Mouse (Mus musculus): Measurements from ENCODE around the gene Lpin1. TPM values are rescaled to one million over a fixed set of nuclear protein-coding genes. Genes with fewer than 3 reads are reported as not detected.

Lpin1 gene
- polyA plus RNA-seq, 1 experiment from 2014 or later = 11.7 TPM

DNA sequence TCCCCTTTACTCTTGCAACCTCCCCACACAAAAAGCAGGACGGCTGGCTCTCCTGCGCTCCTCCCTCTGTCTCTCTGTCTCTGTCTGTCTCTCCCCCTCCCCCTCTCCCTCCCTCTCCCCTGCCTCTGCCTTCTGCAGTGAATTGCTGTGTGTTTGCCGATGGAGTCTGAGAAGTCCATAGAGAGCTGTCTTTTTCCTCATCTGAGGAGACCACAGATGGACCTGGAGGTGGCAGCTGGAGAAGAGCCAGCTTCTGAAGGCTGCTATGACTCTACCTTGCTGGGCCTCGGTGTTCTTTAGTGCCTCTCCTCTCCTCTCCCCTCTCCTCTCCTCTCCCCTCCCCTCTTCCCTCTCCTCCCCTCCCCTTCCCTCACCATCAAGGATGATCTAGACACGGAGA is 5.1 kb downstream of the Lpin1 start:
- WGBS = 77% methylated on average over 5 of the region's 5 CpGs
- no peak overlapping the region for H3K9ac ChIP-seq

DNA sequence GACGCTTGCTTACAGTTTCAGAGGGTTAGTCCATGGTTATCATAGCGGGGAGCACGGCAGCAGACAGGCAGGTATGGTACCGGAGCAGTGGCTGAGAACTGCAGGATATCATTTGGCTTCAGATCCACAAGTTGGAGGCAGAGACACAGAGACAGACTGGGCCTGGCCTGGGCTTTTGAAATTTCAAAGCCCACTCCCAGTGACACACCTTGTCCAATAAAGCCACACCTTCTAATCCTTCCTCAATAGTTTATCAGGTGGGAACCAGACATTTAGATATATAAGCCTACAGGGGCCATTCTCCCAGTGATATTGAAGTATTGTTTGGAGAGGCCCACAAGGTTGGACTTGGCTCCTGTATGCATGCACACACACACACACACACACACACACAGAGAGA is 8.5 kb downstream of the Lpin1 start:
- Histone ChIP-seq H3K4me3 (no peak overlapping the region), H3K9ac (no peak overlapping the region), H3K27me3 (no peaks in the 10 kb centered on the region), H3K27ac (no peak overlapping the region), H3K4me2 (no peak overlapping the region), H3K9me3 (replicated peaks) (no peaks in the 10 kb centered on the region), H3K4me1 (no peaks in the 10 kb centered on the region), H3K36me3 (ENCODE audit: poor library complexity, severe bottlenecking) (no peaks in the 10 kb centered on the region)
- 88% methylated on average over 4 of the region's 4 CpGs for WGBS
- no peak for ATAC-seq

More for the DNA sequence above, 5.1 kb downstream of the Lpin1 start:
- no peak for ATAC-seq
- Histone ChIP-seq H3K9me3 (replicated peaks) (no peaks in the 10 kb centered on the region), H3K27ac (no peak overlapping the region), H3K4me3 (no peak overlapping the region), H3K27me3 (no peaks in the 10 kb centered on the region), H3K36me3 (ENCODE audit: poor library complexity, severe bottlenecking) (no peaks in the 10 kb centered on the region), H3K4me1 (no peaks in the 10 kb centered on the region), H3K4me2 (no peak overlapping the region)

DNA sequence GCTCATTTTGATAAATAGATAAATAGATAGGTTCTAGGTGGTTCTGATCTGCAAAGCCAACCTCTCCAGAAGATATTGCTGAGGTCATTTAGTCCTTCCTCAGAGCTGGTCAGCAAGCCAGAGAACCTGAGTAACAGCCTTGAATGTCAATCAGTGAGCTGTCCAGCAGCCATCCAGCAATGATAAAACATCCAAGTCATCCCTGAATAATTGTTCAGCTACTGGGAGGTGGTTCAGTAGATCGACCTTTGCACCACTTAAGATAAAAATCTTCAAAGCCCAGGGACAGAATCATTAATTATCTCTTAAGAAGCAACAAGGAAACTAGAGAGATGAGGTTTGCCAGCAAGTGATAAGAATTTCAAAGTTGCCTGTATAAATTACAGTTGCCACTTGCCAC is 10.4 kb downstream of the Lpin1 start:
- H3K27me3 ChIP-seq = no peaks in the 10 kb centered on the region
- no peaks in the 10 kb centered on the region for H3K9me3 ChIP-seq (replicated peaks)
- H3K36me3 ChIP-seq (ENCODE audit: poor library complexity, severe bottlenecking) = no peaks in the 10 kb centered on the region
- no peak overlapping the region for H3K27ac ChIP-seq
- no peaks in the 10 kb centered on the region for H3K4me1 ChIP-seq
- WGBS = 68% methylated on average over 1 of the region's 1 CpGs
- H3K9ac ChIP-seq = no peak overlapping the region
- H3K4me3 ChIP-seq = no peak overlapping the region
- no peak for ATAC-seq
- H3K4me2 ChIP-seq = no peak overlapping the region

DNA sequence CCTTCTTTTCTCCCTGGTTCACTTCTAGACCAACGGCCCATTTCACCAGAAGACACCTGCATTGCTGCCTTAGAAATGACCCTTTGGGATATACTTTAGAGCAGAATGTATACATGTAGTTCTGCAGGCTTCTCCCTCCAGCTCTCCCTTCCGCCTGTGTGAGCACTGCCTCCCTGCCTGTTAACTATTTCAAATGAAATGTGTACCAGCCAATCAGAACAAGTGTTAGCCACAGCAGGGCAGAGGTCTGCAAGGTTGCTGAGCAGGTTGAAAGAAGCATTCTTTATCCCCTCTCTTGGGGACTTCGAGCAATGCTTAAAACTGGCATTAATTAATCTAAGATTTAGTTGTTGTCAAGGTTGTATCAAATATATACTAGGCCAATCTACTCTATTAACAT is 11.4 kb downstream of the Lpin1 start:
- Histone ChIP-seq H3K9ac (no peak overlapping the region), H3K4me2 (no peak overlapping the region), H3K27ac (no peak overlapping the region), H3K4me3 (no peak overlapping the region), H3K9me3 (replicated peaks) (no peaks in the 10 kb centered on the region), H3K36me3 (ENCODE audit: poor library complexity, severe bottlenecking) (no peaks in the 10 kb centered on the region), H3K27me3 (no peaks in the 10 kb centered on the region), H3K4me1 (no peaks in the 10 kb centered on the region)
- no peak for ATAC-seq
- 45% methylated on average over 3 of the region's 3 CpGs for WGBS

DNA sequence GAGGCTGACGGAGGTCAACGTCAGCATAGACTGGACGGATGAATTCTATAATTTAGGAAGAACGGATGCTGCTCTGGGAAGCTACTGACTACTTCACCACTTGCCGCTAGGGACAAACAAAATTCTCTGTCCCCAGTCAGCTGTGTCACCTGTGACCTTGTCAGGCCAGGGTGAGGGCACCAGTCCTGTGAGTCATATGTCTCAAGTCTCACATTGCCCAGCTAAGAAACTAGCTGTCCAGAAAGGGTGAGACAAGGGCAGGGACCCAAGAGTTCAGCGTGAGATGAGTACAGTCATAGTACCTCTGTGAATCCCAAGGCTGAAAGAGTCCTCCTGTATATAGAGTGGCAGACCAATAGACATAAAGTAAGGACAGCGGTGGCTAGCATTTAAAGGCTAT is 17.0 kb downstream of the Lpin1 start:
- ATAC-seq = no peak
- WGBS = 97% methylated on average over 7 of the region's 7 CpGs
- Histone ChIP-seq H3K4me1 (peaks cover 31% of the 10 kb centered on the region), H3K9ac (no peak overlapping the region), H3K27ac (no peak overlapping the region), H3K4me2 (no peak overlapping the region), H3K27me3 (0 out of 2 replicates have a peak, but pooled peaks cover 3% of the 10 kb centered on the region), H3K9me3 (replicated peaks) (no peaks in the 10 kb centered on the region), H3K4me3 (no peak overlapping the region), H3K36me3 (ENCODE audit: poor library complexity, severe bottlenecking) (no peaks in the 10 kb centered on the region)

DNA sequence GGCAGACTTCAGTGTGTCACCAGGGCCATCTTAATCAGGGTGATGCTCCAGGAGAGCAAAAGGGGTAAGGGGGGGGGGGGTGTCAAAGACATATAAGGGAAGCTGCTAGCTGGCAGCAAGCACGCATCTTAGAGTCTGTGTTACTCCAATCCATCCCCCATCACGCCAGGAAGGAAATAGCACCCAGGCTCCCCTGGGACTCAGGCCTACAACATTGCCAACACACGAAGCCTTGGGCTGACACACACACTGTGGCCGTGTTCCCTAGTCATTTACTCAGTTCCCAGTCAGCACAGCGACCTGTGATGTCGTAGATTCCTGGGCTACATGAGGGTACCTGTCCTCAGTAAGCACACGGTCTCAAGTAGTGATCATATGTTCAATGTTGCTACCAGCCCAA is 17.8 kb downstream of the Lpin1 start:
- Histone ChIP-seq H3K9ac (no peak overlapping the region), H3K27me3 (0 out of 2 replicates have a peak, but pooled peaks cover 3% of the 10 kb centered on the region), H3K4me2 (no peak overlapping the region), H3K4me3 (no peak overlapping the region), H3K36me3 (ENCODE audit: poor library complexity, severe bottlenecking) (no peaks in the 10 kb centered on the region), H3K27ac (no peak overlapping the region), H3K9me3 (replicated peaks) (no peaks in the 10 kb centered on the region), H3K4me1 (peaks cover 38% of the 10 kb centered on the region)
- 88% methylated on average over 7 of the region's 7 CpGs for WGBS
- ATAC-seq = no peak

DNA sequence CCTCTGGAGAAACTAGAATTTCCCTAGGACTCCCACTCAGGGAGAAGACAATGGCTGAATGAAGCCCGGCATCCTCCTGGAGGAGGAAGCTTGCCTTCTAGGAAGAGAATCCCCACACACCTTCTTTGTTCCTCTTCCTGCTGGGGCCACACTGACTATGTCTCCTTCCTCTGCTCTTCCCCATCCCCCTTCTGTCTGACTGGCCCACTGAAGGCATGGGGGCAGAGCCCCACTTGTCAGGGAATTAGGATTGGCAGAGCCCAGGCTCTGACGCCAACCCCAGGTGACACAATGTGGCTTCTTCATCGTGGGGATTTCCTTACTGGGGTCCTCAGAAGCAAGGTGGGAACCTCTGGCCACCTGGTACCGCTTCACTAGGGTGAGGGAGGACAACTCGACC is 18.3 kb downstream of the Lpin1 start:
- 67% methylated on average over 5 of the region's 5 CpGs for WGBS
- H3K4me3 ChIP-seq = no peak overlapping the region
- no peaks in the 10 kb centered on the region for H3K9me3 ChIP-seq (replicated peaks)
- H3K4me1 ChIP-seq = peaks cover 44% of the 10 kb centered on the region
- H3K4me2 ChIP-seq = no peak overlapping the region; the same call in 1 of the 2 replicates
- H3K27ac ChIP-seq = no peak overlapping the region
- no peak for ATAC-seq
- no peaks in the 10 kb centered on the region for H3K36me3 ChIP-seq (ENCODE audit: poor library complexity, severe bottlenecking)
- 0 out of 2 replicates have a peak, but pooled peaks cover 3% of the 10 kb centered on the region for H3K27me3 ChIP-seq
- peak overlapping the region; percentile 56 for H3K9ac ChIP-seq

DNA sequence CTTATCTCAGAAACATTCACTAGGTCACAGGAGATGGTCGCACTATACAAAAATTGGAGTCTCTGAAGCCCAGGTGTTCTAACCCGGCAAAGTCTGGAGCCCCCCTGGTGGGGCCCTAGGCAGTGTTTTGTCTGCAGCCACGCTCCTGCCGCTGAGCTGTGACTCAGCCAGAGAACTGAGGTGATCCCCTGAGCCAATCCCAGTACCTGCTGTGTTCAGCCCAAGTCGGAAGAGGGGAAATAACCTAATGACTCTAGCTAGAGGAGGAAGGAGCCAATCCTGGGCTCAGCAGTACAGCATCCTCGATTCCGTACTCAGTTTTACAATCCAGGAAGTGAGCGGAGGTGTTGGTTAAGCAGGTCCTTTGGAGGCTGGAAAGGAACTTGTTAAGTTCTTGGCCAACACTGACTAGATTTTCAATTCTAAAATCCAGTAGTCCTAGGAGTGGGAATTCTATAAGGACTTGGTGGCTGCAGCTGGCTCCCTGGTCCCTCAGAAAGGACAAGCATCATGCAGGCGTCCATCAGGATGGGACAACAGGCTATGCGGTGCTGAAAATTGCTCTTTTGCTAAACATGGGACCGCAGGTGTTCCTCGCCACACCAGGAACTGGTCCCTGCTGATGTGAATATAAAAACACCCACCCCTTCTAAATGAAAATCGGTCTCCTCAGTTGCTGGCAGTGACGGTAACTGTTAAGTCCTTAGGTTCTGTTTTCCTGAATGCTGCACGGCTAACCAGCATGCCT is 19.1 kb downstream of the Lpin1 start:
- peak overlapping the region; percentile 56 for H3K9ac ChIP-seq
- H3K4me3 ChIP-seq = peak overlapping the region; percentile 41
- no peaks in the 10 kb centered on the region for H3K9me3 ChIP-seq (replicated peaks)
- H3K36me3 ChIP-seq (ENCODE audit: poor library complexity, severe bottlenecking) = no peaks in the 10 kb centered on the region
- WGBS = 7% methylated on average over 15 of the region's 15 CpGs
- H3K4me1 ChIP-seq = peaks cover 50% of the 10 kb centered on the region
- peak overlapping the region; percentile 67 for H3K27ac ChIP-seq
- peak overlapping the region; percentile 68 for H3K4me2 ChIP-seq
- H3K27me3 ChIP-seq = 0 out of 2 replicates have a peak, but pooled peaks cover 3% of the 10 kb centered on the region
- ATAC-seq = peak; percentile 88

DNA sequence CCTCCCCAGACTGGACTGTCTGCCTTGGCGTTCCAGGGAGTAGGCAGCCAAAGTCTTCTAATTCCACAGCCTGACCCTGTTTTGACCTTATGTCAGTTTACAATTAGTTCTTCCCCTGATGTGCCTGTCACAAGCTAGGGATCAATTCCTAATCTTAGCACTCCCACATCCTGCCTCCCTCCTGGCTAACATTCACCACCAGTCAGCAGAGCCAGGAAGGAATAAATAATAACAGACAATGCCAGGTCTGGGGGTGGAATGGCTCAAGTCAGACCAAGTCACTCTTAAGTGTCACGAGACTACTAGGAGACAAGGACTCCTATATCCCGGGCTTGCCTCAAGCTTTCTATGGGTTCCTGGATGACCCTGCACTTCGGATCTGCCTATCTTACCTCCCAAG is 20.8 kb downstream of the Lpin1 start:
- Histone ChIP-seq H3K4me3 (no peak overlapping the region), H3K4me2 (0 out of 2 replicates have a peak overlapping the region, but pooled peaks have one; percentile 72), H3K27ac (no peak overlapping the region), H3K4me1 (peaks cover 50% of the 10 kb centered on the region), H3K9ac (no peak overlapping the region), H3K36me3 (ENCODE audit: poor library complexity, severe bottlenecking) (no peaks in the 10 kb centered on the region), H3K27me3 (0 out of 2 replicates have a peak, but pooled peaks cover 3% of the 10 kb centered on the region), H3K9me3 (replicated peaks) (no peaks in the 10 kb centered on the region)
- ATAC-seq = no peak
- 32% methylated on average over 4 of the region's 4 CpGs for WGBS

DNA sequence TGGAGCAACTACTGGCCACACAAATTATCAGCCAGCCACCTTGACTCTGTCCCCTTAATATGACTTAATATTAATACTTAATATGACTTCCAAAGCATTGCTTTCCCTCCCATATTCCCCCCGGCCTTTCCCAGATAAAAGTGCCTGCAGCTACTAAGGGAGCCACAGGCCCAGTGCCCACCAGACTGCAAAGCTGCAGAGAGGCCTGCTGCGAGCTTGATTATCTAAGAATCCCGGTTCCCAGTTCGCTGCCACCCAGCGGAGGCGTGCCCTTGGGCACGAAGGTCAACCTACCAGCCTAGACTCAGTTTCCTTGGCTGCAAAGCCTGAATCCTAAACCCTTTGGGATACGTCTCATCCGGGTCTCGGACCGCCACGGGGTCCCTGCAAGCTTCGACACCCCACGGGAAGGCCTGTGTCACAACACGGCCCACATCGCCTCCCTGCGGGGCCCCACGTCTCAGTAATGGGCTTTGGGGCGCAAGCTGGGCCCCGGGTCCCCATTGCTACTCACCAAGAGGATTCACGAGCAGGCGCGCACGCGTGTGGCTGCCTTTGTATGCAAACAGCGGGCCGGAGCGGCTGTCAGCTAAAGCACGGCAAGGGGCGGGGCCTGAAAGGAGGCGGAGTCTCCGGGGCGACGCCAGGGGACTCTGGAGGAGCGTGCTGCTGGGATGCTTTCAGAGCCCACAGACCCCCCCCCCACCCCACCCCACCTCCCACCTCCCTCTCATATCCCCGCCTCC is 21.4 kb downstream of the Lpin1 start:
- H3K4me1 ChIP-seq = peaks cover 53% of the 10 kb centered on the region
- H3K36me3 ChIP-seq (ENCODE audit: poor library complexity, severe bottlenecking) = no peaks in the 10 kb centered on the region
- H3K4me3 ChIP-seq = peak overlapping the region; percentile 65
- peak; percentile 94 for ATAC-seq
- H3K4me2 ChIP-seq = peak overlapping the region; percentile 72
- H3K9ac ChIP-seq = peak overlapping the region; percentile 79
- H3K9me3 ChIP-seq (replicated peaks) = no peaks in the 10 kb centered on the region
- peak overlapping the region; percentile 74 for H3K27ac ChIP-seq
- H3K27me3 ChIP-seq = 0 out of 2 replicates have a peak, but pooled peaks cover 3% of the 10 kb centered on the region
- WGBS = 1% methylated on average over 28 of the region's 36 CpGs

DNA sequence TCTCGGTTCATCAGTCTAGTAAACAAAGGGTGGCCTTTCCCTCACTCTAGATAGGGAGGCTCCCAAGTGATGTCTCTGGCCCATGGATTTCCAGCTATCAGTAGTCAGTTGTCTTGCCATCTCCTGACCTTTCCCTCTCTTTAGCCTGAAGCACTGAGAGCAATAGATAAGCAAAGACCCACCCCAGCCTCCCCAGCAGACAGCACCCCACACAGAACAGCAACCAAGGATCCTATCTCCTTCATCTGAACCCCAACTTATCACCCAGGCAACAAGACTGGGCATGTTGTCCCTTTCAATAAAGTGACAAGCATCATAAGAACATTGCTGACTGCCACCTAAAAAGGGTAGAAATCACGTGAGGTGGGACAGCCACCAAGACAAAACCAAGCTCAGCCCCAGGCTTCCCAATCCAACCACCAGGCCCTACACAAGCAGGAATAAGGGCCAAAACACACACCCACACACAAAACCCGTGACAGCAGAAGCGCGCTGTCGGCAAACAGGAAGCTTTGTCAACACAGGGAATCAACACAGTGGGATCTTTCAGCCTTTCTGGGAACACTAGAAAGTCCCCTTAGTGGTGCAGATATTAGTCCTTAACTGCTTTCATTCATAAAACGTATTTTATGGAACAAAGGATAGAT is 22.2 kb downstream of the Lpin1 start:
- H3K9me3 ChIP-seq (replicated peaks) = no peaks in the 10 kb centered on the region
- peaks cover 58% of the 10 kb centered on the region for H3K4me1 ChIP-seq
- no peaks in the 10 kb centered on the region for H3K36me3 ChIP-seq (ENCODE audit: poor library complexity, severe bottlenecking)
- H3K9ac ChIP-seq = peak overlapping the region; percentile 79
- WGBS = 25% methylated on average over 7 of the region's 7 CpGs
- H3K4me3 ChIP-seq = peak overlapping the region; percentile 65
- no peak for ATAC-seq
- H3K4me2 ChIP-seq = peak overlapping the region; percentile 72
- H3K27me3 ChIP-seq = 0 out of 2 replicates have a peak, but pooled peaks cover 3% of the 10 kb centered on the region
- H3K27ac ChIP-seq = peak overlapping the region; percentile 74; the same call in 1 of the 2 replicates

DNA sequence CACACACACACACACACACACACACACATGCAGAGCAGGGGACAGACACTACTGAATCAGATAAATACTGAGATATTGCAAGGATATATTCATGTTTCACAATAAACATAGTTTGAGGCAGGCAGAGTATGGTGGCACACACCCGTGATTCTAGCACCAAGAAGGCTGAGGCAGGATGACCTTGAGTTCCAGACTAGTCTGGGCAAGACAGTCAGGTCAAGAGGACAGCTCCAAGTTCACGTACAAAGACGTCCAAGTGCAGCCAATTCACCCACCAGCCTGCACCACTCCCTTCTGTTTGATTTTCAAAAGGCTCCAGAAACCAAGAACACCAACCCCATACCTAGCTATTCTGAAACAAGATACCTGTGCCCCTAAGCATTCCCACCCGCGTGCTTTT is 23.0 kb downstream of the Lpin1 start:
- peak overlapping the region; percentile 65 for H3K4me3 ChIP-seq
- H3K27me3 ChIP-seq = 0 out of 2 replicates have a peak, but pooled peaks cover 3% of the 10 kb centered on the region
- 84% methylated on average over 5 of the region's 5 CpGs for WGBS
- peak overlapping the region; percentile 72 for H3K4me2 ChIP-seq
- H3K4me1 ChIP-seq = peaks cover 58% of the 10 kb centered on the region
- H3K9me3 ChIP-seq (replicated peaks) = no peaks in the 10 kb centered on the region
- H3K27ac ChIP-seq = no peak overlapping the region
- no peaks in the 10 kb centered on the region for H3K36me3 ChIP-seq (ENCODE audit: poor library complexity, severe bottlenecking)
- H3K9ac ChIP-seq = no peak overlapping the region
- no peak for ATAC-seq
